Mouse (Mus musculus) kidney, adult 2 months (tissue): ENCODE measurements at regions not wholly inside any gene's neighbourhood (a gene's known extent, or its start where the extent isn't known, plus 50 kb on each side); places are given as distances from the start of the nearest gene placed in this dataset.

Experiments
- DNase-seq: peaks from one replicate; pipeline ENCODE4 v3.0.0; 2021
- H3K27ac ChIP-seq: fragments of 200-500 bp; 2 replicates; pipeline ENCODE4 v1.5.1; 2012; ENCODE audit warnings: low read depth, low read length, control low read depth, inconsistent platforms; ENCODE audit not compliant: insufficient read depth
- H3K27me3 ChIP-seq: fragments of 200-500 bp; replicated peaks from 2 replicates; pipeline ENCODE4 v1.6.1; 2012; ENCODE audit warnings: mild to moderate bottlenecking, moderate library complexity, low read length, inconsistent platforms; ENCODE audit not compliant: control insufficient read depth, insufficient read depth
- H3K36me3 ChIP-seq: fragments of 200-500 bp; 2 replicates; pipeline ENCODE4 v1.6.1; 2012; ENCODE audit warnings: mild to moderate bottlenecking, moderate library complexity, low read length, inconsistent platforms; ENCODE audit not compliant: control insufficient read depth, insufficient read depth
- H3K4me1 ChIP-seq: fragments of 200-500 bp; 2 replicates; pipeline ENCODE4 v1.6.1; 2011; ENCODE audit warnings: low read length; ENCODE audit not compliant: control insufficient read depth, insufficient read depth
- H3K4me3 ChIP-seq: fragments of 200-500 bp; 2 replicates; pipeline ENCODE4 v1.5.1; 2011; ENCODE audit warnings: mild to moderate bottlenecking, low read depth, low read length, control low read depth; ENCODE audit not compliant: insufficient read depth
- CTCF ChIP-seq: fragments of 200-500 bp; conservative IDR thresholded peaks from 2 replicates; pipeline ENCODE4 v1.5.1; 2011; ENCODE audit warnings: low read depth, mild to moderate bottlenecking, control low read depth, low read length, moderate library complexity, mixed read lengths; ENCODE audit not compliant: insufficient read depth, insufficient read length
- POLR2A ChIP-seq: fragments of 200-500 bp; IDR thresholded peaks from one replicate; pipeline ENCODE4 v1.6.1; 2011; ENCODE audit warnings: low read depth, low read length, control low read depth
- WGBS: fragments of 180-500 bp; shearing (Covaris S2); methylation state at CpG from one replicate; pipeline ENCODE4 v1.1.7; 2018; 5-methylcytosine and 5-hydroxymethylcytosine counted together

DNA sequence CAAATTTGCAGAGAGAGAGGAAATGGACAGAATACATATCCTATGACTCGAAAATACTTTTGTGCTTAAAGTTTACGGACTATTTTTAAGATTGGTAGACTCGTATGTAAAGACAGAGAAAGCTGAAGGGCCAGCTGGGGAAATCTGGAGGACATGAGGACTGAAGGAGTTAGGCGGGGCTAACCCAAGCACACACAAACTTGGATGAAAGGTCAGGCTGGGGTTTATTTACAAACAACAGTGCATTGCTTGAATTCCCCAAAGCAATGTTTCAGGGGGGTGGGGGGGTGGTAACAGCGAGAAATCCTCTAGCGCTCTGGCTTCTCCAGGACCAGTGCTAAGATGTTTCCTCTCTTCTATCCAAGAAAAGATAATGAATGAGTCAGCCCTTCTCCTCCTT, 68.3 kb downstream of the Ptger2 start:
- 67% methylated on average over 6 of the region's 6 CpGs for WGBS
- no peak for DNase-seq
- H3K4me3 ChIP-seq: no peak overlapping the region
- TF ChIP-seq POLR2A (no peak), CTCF (no peak)
- no peak overlapping the region for H3K27ac ChIP-seq
- H3K4me1 ChIP-seq: no peaks in the 10 kb centered on the region
- no peaks in the 10 kb centered on the region for H3K36me3 ChIP-seq
- H3K27me3 ChIP-seq: no peaks in the 10 kb centered on the region

GRCm38 (mm10) chr14:45061681-45062080, 73.7 kb downstream of the Ptger2 start:
- 90% methylated on average over 3 of the region's 3 CpGs for WGBS

DNA sequence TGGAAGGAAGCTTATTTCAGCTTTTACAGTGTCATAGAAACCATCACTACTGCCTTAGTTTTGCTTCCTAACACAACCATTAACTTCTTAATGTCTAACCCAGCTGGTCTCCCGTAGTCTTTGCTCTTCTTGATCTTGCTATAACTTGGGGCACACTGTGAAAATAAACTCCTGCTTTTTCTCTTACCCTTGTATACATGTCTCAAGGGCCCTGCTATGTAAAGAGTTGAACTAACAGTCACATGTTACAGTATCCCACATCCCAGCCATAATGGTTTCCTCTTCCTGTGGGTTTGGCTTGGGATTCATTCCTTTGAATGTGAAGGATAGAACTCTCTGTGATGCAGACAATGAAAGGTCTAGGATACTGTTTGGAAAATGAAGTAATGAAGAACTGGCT, 76.5 kb downstream of the Ptger2 start:
- H3K27me3 ChIP-seq: no peaks in the 10 kb centered on the region
- H3K27ac ChIP-seq: no peak overlapping the region
- no peaks in the 10 kb centered on the region for H3K36me3 ChIP-seq
- no peak overlapping the region for H3K4me3 ChIP-seq
- TF ChIP-seq CTCF (no peak), POLR2A (no peak)
- no peaks in the 10 kb centered on the region for H3K4me1 ChIP-seq
- 65% methylated on average over 1 of the region's 1 CpGs for WGBS
- no peak for DNase-seq

More at GRCm38 (mm10) chr14:45061681-45062080, 73.7 kb downstream of the Ptger2 start:
- Histone ChIP-seq H3K4me1 (no peaks in the 10 kb centered on the region), H3K36me3 (no peaks in the 10 kb centered on the region), H3K27ac (no peak overlapping the region), H3K4me3 (no peak overlapping the region), H3K27me3 (no peaks in the 10 kb centered on the region)
- TF ChIP-seq CTCF (no peak), POLR2A (no peak)
- no peak for DNase-seq

- no peak for DNase-seq
- Histone ChIP-seq H3K27ac (no peak overlapping the region), H3K27me3 (no peaks in the 10 kb centered on the region), H3K36me3 (no peaks in the 10 kb centered on the region), H3K4me3 (no peak overlapping the region), H3K4me1 (no peaks in the 10 kb centered on the region)
- 57% methylated on average over 6 of the region's 6 CpGs for whole genome bisulfite sequencing
- TF ChIP-seq POLR2A: no peak
- TF ChIP-seq CTCF: no peak
Measured at GRCm38 (mm10) chr14:45069598-45070212, 81.7 kb downstream of the Ptger2 start.

- DNase-seq: peak; percentile 32
- no peaks in the 10 kb centered on the region for H3K27me3 ChIP-seq
- H3K36me3 ChIP-seq: no peaks in the 10 kb centered on the region
- no peak overlapping the region for H3K4me3 ChIP-seq
- WGBS: 32% methylated on average over 4 of the region's 4 CpGs
- H3K27ac ChIP-seq: peak overlapping the region; percentile 59; the same call in 1 of the 2 replicates
- H3K4me1 ChIP-seq: no peaks in the 10 kb centered on the region
- no peak for TF ChIP-seq POLR2A
- TF ChIP-seq CTCF: no peak
Measured at GRCm38 (mm10) chr14:45074902-45075488, 87.0 kb downstream of the Ptger2 start.

DNA sequence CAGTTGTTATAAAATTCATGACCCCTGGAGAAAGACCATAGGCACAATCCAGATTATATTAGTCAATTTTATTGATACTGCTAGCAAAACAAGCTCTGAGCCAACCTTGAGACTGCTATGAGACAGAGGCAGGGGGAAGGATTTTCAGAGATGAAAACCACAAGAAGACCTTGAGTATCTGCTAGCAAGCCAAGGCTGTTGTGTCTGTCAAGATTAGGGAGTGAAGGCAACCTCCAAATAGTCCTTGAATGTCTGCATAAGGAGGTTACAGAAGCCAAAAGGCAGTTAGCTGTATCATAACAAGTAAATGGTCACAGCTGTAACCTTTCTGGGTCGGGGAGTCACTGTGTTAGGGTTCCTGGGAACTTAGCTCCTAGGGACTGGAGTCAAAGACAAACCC, 89.2 kb downstream of the Ptger2 start:
- H3K36me3 ChIP-seq: no peaks in the 10 kb centered on the region

DNA sequence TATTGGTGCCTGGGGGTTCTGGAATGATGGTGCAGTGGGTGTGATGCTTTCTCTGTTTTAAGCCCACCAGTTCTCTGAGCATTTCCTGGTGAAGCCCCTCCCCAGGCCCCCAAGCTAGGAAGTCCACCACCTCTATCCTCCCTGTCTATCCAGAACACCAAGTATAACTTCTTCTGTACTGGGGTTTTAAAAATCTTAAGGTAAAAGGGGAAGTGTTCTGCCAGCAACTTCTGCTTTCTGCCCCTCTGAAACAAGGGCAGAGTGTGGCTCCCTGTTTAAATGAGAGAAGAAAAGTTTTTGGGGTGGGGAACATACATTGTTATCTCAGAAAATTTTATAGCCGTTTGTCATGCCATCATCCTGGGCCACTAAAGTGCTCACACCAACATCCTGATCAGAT, 91.8 kb downstream of the Ptger2 start:
- DNase-seq: no peak
- 79% methylated on average over 1 of the region's 1 CpGs for WGBS

More for the DNA sequence above, 89.2 kb downstream of the Ptger2 start:
- no peaks in the 10 kb centered on the region for H3K27me3 ChIP-seq
- H3K27ac ChIP-seq: no peak overlapping the region
- DNase-seq: no peak
- no peaks in the 10 kb centered on the region for H3K4me1 ChIP-seq
- no peak overlapping the region for H3K4me3 ChIP-seq
- TF ChIP-seq POLR2A (no peak), CTCF (no peak)
- WGBS: 74% methylated on average over 1 of the region's 1 CpGs

More for the DNA sequence above, 91.8 kb downstream of the Ptger2 start:
- TF ChIP-seq CTCF (no peak), POLR2A (no peak)
- Histone ChIP-seq H3K36me3 (no peaks in the 10 kb centered on the region), H3K4me3 (no peak overlapping the region), H3K27me3 (no peaks in the 10 kb centered on the region), H3K27ac (no peak overlapping the region), H3K4me1 (no peaks in the 10 kb centered on the region)
